ENCODE assay signal across 8 mouse cellular contexts in the genomic region with DNA sequence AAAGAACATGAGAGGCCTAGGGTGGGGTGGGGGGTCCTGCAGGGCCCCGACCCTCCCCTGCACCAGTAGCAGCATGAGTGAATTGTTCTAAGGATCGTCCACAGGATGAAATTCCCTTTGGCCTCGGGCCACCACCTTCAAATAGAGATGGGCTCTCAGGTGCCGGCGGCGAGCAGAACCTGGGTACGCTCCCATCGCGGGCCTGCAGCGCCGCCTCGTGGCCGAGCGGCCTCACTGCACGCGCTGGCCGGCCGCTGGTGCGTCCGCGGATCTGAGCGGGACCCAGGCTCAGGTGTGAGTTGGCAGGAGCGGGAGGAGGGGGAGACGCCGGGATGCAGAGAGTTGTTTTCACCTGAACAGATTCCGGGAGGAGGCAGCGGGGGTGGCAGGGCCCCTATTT. TPM values are rescaled to one million over a fixed set of nuclear protein-coding genes. Genes with fewer than 3 reads are reported as not detected.
DNase-seq lines count a peak whose midpoint lies in the region; ATAC-seq and TF ChIP-seq lines count a peak whose summit lies in the region.
"Had no signal": no experiment of that assay in that cellular context is flagged by ENCODE, and none has a peak within 500 bp of the region (broad histone marks: within the 10 kb centered on the region; RNA-seq: fewer than 3 reads in every experiment).

No protein-coding gene starts in this region.

- H3K4me2 ChIP-seq in CH12.LX (ENCODE audit: insufficient read depth, low read depth, poor library complexity, severe bottlenecking), result no peak overlapping the region; the same call in 1 of the 2 replicates
- H3K4me2 ChIP-seq: heart, embryonic 15.5 days had no signal

- no peak overlapping the region for H3K9ac ChIP-seq in CH12.LX (ENCODE audit: insufficient read depth, low read depth)
- H3K9ac ChIP-seq: heart, embryonic 15.5 days had no signal

- no peak for TF ChIP-seq POLR2A in CH12.LX (IDR thresholded peaks at IDR 0.05; ENCODE audit: low read depth, low read length)

- no peak overlapping the region for H3K4me3 ChIP-seq in CH12.LX (replicated peaks in 1 of 3; ENCODE audit: low read depth in 2 of 3, low read length in 2 of 3, poor library complexity in 1 of 3)
- H3K4me3 ChIP-seq: heart, embryonic 15.5 days had no signal

- TF ChIP-seq RAD21 in CH12.LX (IDR thresholded peaks at IDR 0.05; ENCODE audit: low read depth, low read length), result peak; percentile 99

- H3K36me3 ChIP-seq in CH12.LX (replicated peaks in 1 of 2; ENCODE audit: control insufficient read depth in 1 of 2, insufficient read depth in 1 of 2, low read length in 1 of 2), result no peaks in the 10 kb centered on the region
- H3K36me3 ChIP-seq: heart, embryonic 15.5 days had no signal

- H3K4me1 ChIP-seq in CH12.LX (ENCODE audit: control insufficient read depth in 1 of 2, insufficient read depth in 2 of 2), result no peaks in the 10 kb centered on the region

- TF ChIP-seq CTCF in CH12.LX (conservative IDR thresholded peaks at IDR 0.05 in 1 of 2, IDR thresholded peaks at IDR 0.05 in 1 of 2; ENCODE audit: low read depth in 2 of 2, low read length in 2 of 2), result peak; percentile 35 to 97; a peak in 3 of 4 replicates

- no peaks in the 10 kb centered on the region for H3K79me2 ChIP-seq in CH12.LX (replicated peaks; ENCODE audit: control insufficient read depth, extremely low read depth, insufficient read depth, poor library complexity, severe bottlenecking)

- H3K27ac ChIP-seq in CH12.LX (ENCODE audit: insufficient read depth, low read depth), result no peak overlapping the region
- H3K27ac ChIP-seq: heart, embryonic 15.5 days had no signal

- dilution Hi-C loops in CH12.LX (cut with MboI; ENCODE audit: extremely low pct_ligation_motif_present, extremely low pct_unique_long_range_greater_than_20kb, low sequenced_read_pairs), result no loop called here

- H3K27me3 ChIP-seq in CH12.LX (replicated peaks), result peaks cover 81% of the 10 kb centered on the region

- TF ChIP-seq EP300 in CH12.LX (IDR thresholded peaks at IDR 0.05; ENCODE audit: low read length), result no peak

- peak; percentile 83 for ATAC-seq in megakaryocyte progenitor cell, adult 5-6 weeks (replicated peaks; ENCODE audit: poor library complexity)

- in situ Hi-C loops in CH12.LX (cut with MboI; ENCODE audit: low pct_ligation_motif_present, low pct_unique_long_range_greater_than_20kb, low sequenced_read_pairs), result loop anchor here (25.0 kb wide), 1 partner anchor 483 kb away; a partner anchor contains a TSS

- H3K9me3 ChIP-seq in CH12.LX (replicated peaks; ENCODE audit: low read length), result peaks cover 11% of the 10 kb centered on the region
- H3K9me3 ChIP-seq: heart, embryonic 15.5 days had no signal

- DNase-seq in CH12.LX (ENCODE audit: extremely low read depth), result peak; percentile 44
- peak; percentile 54 for DNase-seq in T-cell, adult 2 months (ENCODE audit: low spot score)
- peak; percentile 79 for DNase-seq in embryo, embryonic 10.5 days (ENCODE audit: low spot score)
- DNase-seq in heart, postnatal 4 days, result peak; percentile 69
- peak; percentile 35 to 45 for DNase-seq in layer of hippocampus, postnatal 14 days (ENCODE audit: low spot score in 2 of 2)
- peak; percentile 50 for DNase-seq in right cerebral cortex, postnatal 25 days

TF ChIP-seq in CH12.LX, 34 proteins besides CTCF, POLR2A, EP300 and RAD21:
- TF ChIP-seq NRF1 (IDR thresholded peaks at IDR 0.05; ENCODE audit: low read depth, low read length) (peak; percentile 54), MAZ (IDR thresholded peaks at IDR 0.05; ENCODE audit: low read depth, low read length) (no peak), IRF4 (IDR thresholded peaks at IDR 0.05; ENCODE audit: low read depth, low read length) (peak; percentile 55), NELFE (IDR thresholded peaks at IDR 0.05; ENCODE audit: low read depth, low read length) (peak; percentile 32; the same call in 1 of the 2 replicates), SMC3 (IDR thresholded peaks at IDR 0.05; ENCODE audit: low read depth, low read length) (peak; percentile 97), MAX (IDR thresholded peaks at IDR 0.05; ENCODE audit: low read length) (peak; percentile 69; the same call in 1 of the 2 replicates), PAX5 (IDR thresholded peaks at IDR 0.05; ENCODE audit: low read length) (no peak), USF2 (conservative IDR thresholded peaks at IDR 0.05; ENCODE audit: low read depth, low read length) (no peak), ELF1 (IDR thresholded peaks at IDR 0.05; ENCODE audit: low read depth, low read length) (no peak), MXI1 (IDR thresholded peaks at IDR 0.05; ENCODE audit: low read depth, low read length) (peak; percentile 40; the same call in 1 of the 2 replicates), RCOR1 (conservative IDR thresholded peaks at IDR 0.05; ENCODE audit: low read depth, low read length) (no peak), ZC3H11A (IDR thresholded peaks at IDR 0.05; ENCODE audit: low read depth, low read length) (peak; percentile 89), SIN3A (IDR thresholded peaks at IDR 0.05; ENCODE audit: low read length) (0 out of 2 replicates have a peak, but pooled peaks have one; percentile 15), BHLHE40 (IDR thresholded peaks at IDR 0.05; ENCODE audit: low read depth, low read length) (0 out of 2 replicates have a peak, but pooled peaks have one; percentile 25), TCF12 (IDR thresholded peaks at IDR 0.05; ENCODE audit: low read depth, low read length) (peak; percentile 49; the same call in 1 of the 2 replicates)

RNA-seq across cellular contexts. Expression of a gene that starts 0.6 kb away (rescaled TPM):
- total RNA-seq in CH12.LX (2012; rRNA removed) (not detected in 2 replicates), CH12.LX (2014; rRNA removed) (not detected in 2 replicates)
- polyA plus RNA-seq in CH12.LX (2012; ENCODE audit: insufficient read length, low read depth), result not detected in 2 replicates
- under 1 TPM in 1 of 2 experiments, not detected in 1; 0.07 TPM for total RNA-seq in heart, postnatal 4 days (2021)
- 10 to 100 TPM; 10.7 to 19.3 TPM for total RNA-seq in layer of hippocampus, postnatal 14 days (2021)
- not detected in 2 replicates for total RNA-seq in megakaryocyte progenitor cell, adult 5-6 weeks (2015)
- total RNA-seq in megakaryocyte progenitor cell, adult 5-6 weeks (2017), result not detected in 2 replicates

RNA-seq across cellular contexts. Expression of a gene that starts 35.7 kb away (rescaled TPM):
- total RNA-seq in CH12.LX (2012; rRNA removed) (88.7 and 117 TPM in 2 replicates), CH12.LX (2014; rRNA removed) (42.8 and 43.8 TPM in 2 replicates)
- 83.7 and 125 TPM in 2 replicates for polyA plus RNA-seq in CH12.LX (2012; ENCODE audit: insufficient read length, low read depth)
- total RNA-seq in heart, postnatal 4 days (2021), result 10 to 100 TPM; 54.8 to 59.1 TPM
- 10 to 100 TPM; 31.3 to 32.7 TPM for total RNA-seq in layer of hippocampus, postnatal 14 days (2021)
- 405 and 414 TPM in 2 replicates for total RNA-seq in megakaryocyte progenitor cell, adult 5-6 weeks (2015)
- total RNA-seq in megakaryocyte progenitor cell, adult 5-6 weeks (2017), result 220 and 239 TPM in 2 replicates

RNA-seq across cellular contexts. Expression of a gene that starts 45.0 kb away (rescaled TPM):
- total RNA-seq in CH12.LX (2012; rRNA removed), result 23.2 and 30.2 TPM in 2 replicates
- 14.0 and 14.6 TPM in 2 replicates for total RNA-seq in CH12.LX (2014; rRNA removed)
- 34.5 and 43.6 TPM in 2 replicates for polyA plus RNA-seq in CH12.LX (2012; ENCODE audit: insufficient read length, low read depth)
- total RNA-seq in heart, postnatal 4 days (2021), result 1 to 10 TPM; 8.7 to 8.8 TPM
- 10 to 100 TPM; 65.6 to 65.9 TPM for total RNA-seq in layer of hippocampus, postnatal 14 days (2021)
- total RNA-seq in megakaryocyte progenitor cell, adult 5-6 weeks (2015), result 31.0 and 31.6 TPM in 2 replicates
- total RNA-seq in megakaryocyte progenitor cell, adult 5-6 weeks (2017), result 32.3 and 46.0 TPM in 2 replicates

Comparison
In these comparisons a context has a peak if more than half of its experiments do, and no peak if none do; other contexts are left out.
1. RNA of a gene that starts 0.6 kb away (total RNA-seq): 10.7 to 19.3 TPM in layer of hippocampus, postnatal 14 days; 0.07 TPM in heart, postnatal 4 days, not detected in CH12.LX and not detected in megakaryocyte progenitor cell, adult 5-6 weeks; every median in the first group is over 10 times any median in the second.
2. Peak in every context shown above with its lines, with median percentiles within 50 percentile points of each other: DNase-seq.